Comparison of ENCODE assay signal across 16 mouse cellular contexts in the genomic region with DNA sequence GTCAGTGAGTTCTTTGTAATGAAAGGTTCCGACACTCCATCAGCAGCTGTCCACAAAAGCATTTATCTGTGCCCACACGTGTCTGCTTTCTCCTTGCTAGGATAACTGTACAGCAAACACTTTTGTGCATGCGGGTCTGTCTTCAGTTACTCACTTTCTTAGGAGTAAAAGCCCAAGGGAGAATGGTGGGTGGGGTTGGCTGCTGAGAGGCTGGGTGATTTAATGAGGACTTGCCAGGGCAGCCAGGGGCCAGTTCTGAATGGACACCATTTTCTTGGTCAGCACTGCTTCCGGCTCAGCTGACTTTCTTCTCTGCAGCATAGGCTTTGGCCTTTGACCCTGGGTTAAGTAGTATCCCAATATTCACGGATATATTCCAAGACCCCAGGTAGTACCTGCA.
"Had no signal": no experiment of that assay in that cellular context is flagged by ENCODE, and none has a peak within 500 bp of the region (broad histone marks: within the 10 kb centered on the region; RNA-seq: fewer than 3 reads in every experiment).

No protein-coding gene starts in this region.

- H3K27ac ChIP-seq: neural tube, embryonic 13.5 days; neural tube, embryonic 15.5 days; stomach, embryonic 15.5 days; stomach, postnatal 0 days had no signal

- H3K4me2 ChIP-seq: neural tube, embryonic 13.5 days; neural tube, embryonic 15.5 days; stomach, embryonic 15.5 days had no signal

- H3K9me3 ChIP-seq: neural tube, embryonic 13.5 days; neural tube, embryonic 15.5 days; stomach, embryonic 15.5 days had no signal

- DNase-seq: retina, postnatal 1 day; right cerebral cortex, adult 18-20 months; right cerebral cortex, postnatal 14 days; right cerebral cortex, postnatal 25 days; right cerebral cortex, postnatal 4 days; spleen, adult 18-20 months; thymus, adult 18-20 months; thymus, adult 2 months; thymus, postnatal 14 days; thymus, postnatal 25 days; thymus, postnatal 36 days; thymus, postnatal 4 days had no signal

- H3K4me3 ChIP-seq: neural tube, embryonic 13.5 days; neural tube, embryonic 15.5 days; stomach, embryonic 15.5 days had no signal

- H3K27me3 ChIP-seq: stomach, embryonic 15.5 days had no signal

- H3K36me3 ChIP-seq: neural tube, embryonic 13.5 days; neural tube, embryonic 15.5 days; stomach, embryonic 15.5 days had no signal

- H3K4me1 ChIP-seq: stomach, embryonic 15.5 days had no signal

- H3K9ac ChIP-seq: neural tube, embryonic 13.5 days; neural tube, embryonic 15.5 days; stomach, embryonic 15.5 days had no signal
